28 mouse cellular contexts compared by ENCODE assay signal in the genomic region with DNA sequence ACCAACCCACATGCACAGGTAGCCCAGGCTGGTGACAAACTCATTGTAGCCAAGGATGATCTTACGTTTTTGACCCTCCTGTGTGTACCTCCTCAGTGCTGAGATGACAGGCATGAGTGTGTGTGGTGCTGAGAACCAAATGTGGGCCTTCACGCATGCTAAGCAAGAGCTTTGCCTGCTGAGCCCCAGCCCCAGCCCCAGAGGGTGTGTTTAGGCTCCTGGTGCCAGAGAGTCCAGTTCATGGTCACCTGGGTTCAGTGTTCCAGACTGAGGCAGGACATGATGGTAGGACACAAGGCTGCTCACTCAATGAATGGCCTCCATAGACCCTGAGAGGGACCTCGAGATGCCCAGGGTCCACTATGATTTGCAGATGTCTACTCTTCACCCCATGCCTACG. TPM values are rescaled to one million over a fixed set of nuclear protein-coding genes. Genes with fewer than 3 reads are reported as not detected.
"Had no signal": no experiment of that assay in that cellular context is flagged by ENCODE, and none has a peak within 500 bp of the region (broad histone marks: within the 10 kb centered on the region; RNA-seq: fewer than 3 reads in every experiment).

No protein-coding gene starts in this region.

- H3K27me3 ChIP-seq: midbrain, embryonic 15.5 days had no signal

- H3K4me1 ChIP-seq: liver, embryonic 12.5 days; liver, embryonic 13.5 days; liver, embryonic 15.5 days had no signal

- DNase-seq: left cerebral cortex, postnatal 4 days; liver; liver, embryonic 13.5 days; liver, postnatal 0 days; lung, adult 18-20 months; lung, adult 2 months; lung, embryonic 14.5 days; lung, postnatal 10 days; lung, postnatal 14 days; lung, postnatal 36 days; lung, postnatal 4 days; midbrain, embryonic 14.5 days had no signal

- H3K9me3 ChIP-seq: limb, embryonic 10.5 days; limb, embryonic 12.5 days; limb, embryonic 13.5 days; limb, embryonic 15.5 days; liver, embryonic 12.5 days; liver, embryonic 13.5 days; liver, embryonic 15.5 days; lung, embryonic 15.5 days; midbrain, embryonic 10.5 days; midbrain, embryonic 12.5 days; midbrain, embryonic 13.5 days; midbrain, embryonic 15.5 days had no signal

- H3K36me3 ChIP-seq: limb, embryonic 10.5 days; limb, embryonic 12.5 days; limb, embryonic 13.5 days; limb, embryonic 15.5 days; liver, embryonic 12.5 days; liver, embryonic 13.5 days; liver, embryonic 15.5 days; lung, embryonic 15.5 days; midbrain, embryonic 10.5 days; midbrain, embryonic 12.5 days; midbrain, embryonic 13.5 days; midbrain, embryonic 15.5 days had no signal

- H3K27ac ChIP-seq: limb, embryonic 10.5 days; limb, embryonic 12.5 days; limb, embryonic 13.5 days; limb, embryonic 15.5 days; liver, embryonic 12.5 days; liver, embryonic 13.5 days; liver, embryonic 14.5 days; liver, embryonic 15.5 days; lung, embryonic 15.5 days; macrophage; midbrain, embryonic 10.5 days; midbrain, embryonic 12.5 days; midbrain, embryonic 13.5 days; midbrain, embryonic 15.5 days had no signal

- H3K4me3 ChIP-seq: limb, embryonic 10.5 days; limb, embryonic 12.5 days; limb, embryonic 13.5 days; limb, embryonic 15.5 days; liver, embryonic 12.5 days; liver, embryonic 13.5 days; liver, embryonic 15.5 days; lung, embryonic 15.5 days; megakaryocyte, embryonic 14.5 days; midbrain, embryonic 10.5 days; midbrain, embryonic 12.5 days; midbrain, embryonic 13.5 days; midbrain, embryonic 15.5 days; myocyte had no signal

- H3K9ac ChIP-seq: limb, embryonic 12.5 days; limb, embryonic 13.5 days; limb, embryonic 15.5 days; liver, embryonic 12.5 days; liver, embryonic 13.5 days; liver, embryonic 14.5 days; liver, embryonic 15.5 days; liver, postnatal 0 days; lung, embryonic 14.5 days; lung, embryonic 15.5 days; midbrain, embryonic 12.5 days; midbrain, embryonic 13.5 days; midbrain, embryonic 15.5 days had no signal

RNA-seq across cellular contexts. Expression of a gene that starts 11.7 kb away (rescaled TPM):
- total RNA-seq: monocyte, adult 5-6 weeks had no signal
- polyA plus RNA-seq: macrophage had no signal
